Mouse (Mus musculus) brain, embryonic 14.5 days (tissue): ENCODE measurements around the gene Hist1h2be. TPM values are rescaled to one million over a fixed set of nuclear protein-coding genes. Genes with fewer than 3 reads are reported as not detected.
A peak's percentile ranks its signal among the peaks of the same experiment; 100 is the strongest.
"Not testable (repeated sequence)": the region's sequence is repeated elsewhere in the genome, so short reads cannot be mapped to it uniquely, and the experiment has no call there.

ENCODE experiments used
- DNase-seq: peaks from one replicate; pipeline ENCODE4 v3.0.0-alpha.2; 2011; ENCODE audit warnings: low read depth
- CTCF ChIP-seq: fragments of 200-500 bp; IDR thresholded peaks from 2 replicates; pipeline ENCODE4 v1.5.1; 2012; ENCODE audit warnings: inconsistent platforms, mild to moderate bottlenecking, moderate library complexity, borderline replicate concordance; ENCODE audit not compliant: insufficient read depth, insufficient read length; ENCODE audit errors: extremely low read depth
- POLR2A ChIP-seq: fragments of 200-500 bp; IDR thresholded peaks from 2 replicates; pipeline ENCODE4 v1.6.1; 2012; ENCODE audit warnings: mild to moderate bottlenecking, inconsistent platforms, borderline replicate concordance; ENCODE audit not compliant: poor library complexity, insufficient read depth, insufficient read length, severe bottlenecking; ENCODE audit errors: extremely low read depth
- polyA plus RNA-seq: library from polyadenylated mRNA; depleted of rRNA; stranded (reverse); fragments of >200 nt; gene quantifications from 2 replicates; pipeline ENCODE4 v1.2.3, GENCODE M21; 2012; rRNA removed

Hist1h2be gene
- polyA plus RNA-seq, 1 experiment: 3.5 TPM

DNA sequence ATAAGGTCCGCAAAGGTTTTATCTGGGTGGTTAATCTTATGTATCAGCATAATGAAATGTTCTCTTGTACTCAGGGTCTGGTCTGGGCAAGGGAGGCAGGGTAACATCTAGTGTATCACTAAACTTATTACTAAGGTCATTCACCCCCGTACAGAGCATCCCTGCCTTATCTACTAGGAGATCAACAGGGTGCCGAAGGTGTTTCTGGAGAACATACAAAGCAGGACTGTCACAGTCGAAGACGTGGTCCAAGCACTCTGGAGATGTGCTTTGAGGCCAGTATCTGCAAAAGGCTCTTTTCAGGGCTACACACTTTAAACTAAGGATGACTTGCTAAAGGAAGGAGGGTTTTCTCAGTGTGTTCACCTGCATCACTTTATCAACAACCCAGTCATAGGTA, 74.2 kb downstream of the Hist1h2be start:
- DNase-seq: no peak
- TF ChIP-seq CTCF: no peak
- no peak for TF ChIP-seq POLR2A

DNA sequence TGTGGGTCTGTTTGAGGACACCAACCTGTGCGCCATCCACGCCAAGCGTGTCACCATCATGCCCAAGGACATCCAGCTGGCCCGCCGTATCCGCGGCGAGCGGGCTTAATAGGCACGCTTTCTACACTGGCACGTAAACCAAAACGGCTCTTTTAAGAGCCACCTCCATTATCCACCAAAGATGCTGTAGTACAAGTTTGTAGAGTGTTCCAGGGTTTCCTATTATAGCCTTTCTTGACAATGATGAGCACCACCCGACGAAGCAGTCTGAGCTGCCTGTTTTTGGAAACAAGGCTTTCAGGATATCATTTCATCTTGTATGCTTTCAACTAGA, 76.2 kb downstream of the Hist1h2be start:
- peak; percentile 27 for DNase-seq

DNA sequence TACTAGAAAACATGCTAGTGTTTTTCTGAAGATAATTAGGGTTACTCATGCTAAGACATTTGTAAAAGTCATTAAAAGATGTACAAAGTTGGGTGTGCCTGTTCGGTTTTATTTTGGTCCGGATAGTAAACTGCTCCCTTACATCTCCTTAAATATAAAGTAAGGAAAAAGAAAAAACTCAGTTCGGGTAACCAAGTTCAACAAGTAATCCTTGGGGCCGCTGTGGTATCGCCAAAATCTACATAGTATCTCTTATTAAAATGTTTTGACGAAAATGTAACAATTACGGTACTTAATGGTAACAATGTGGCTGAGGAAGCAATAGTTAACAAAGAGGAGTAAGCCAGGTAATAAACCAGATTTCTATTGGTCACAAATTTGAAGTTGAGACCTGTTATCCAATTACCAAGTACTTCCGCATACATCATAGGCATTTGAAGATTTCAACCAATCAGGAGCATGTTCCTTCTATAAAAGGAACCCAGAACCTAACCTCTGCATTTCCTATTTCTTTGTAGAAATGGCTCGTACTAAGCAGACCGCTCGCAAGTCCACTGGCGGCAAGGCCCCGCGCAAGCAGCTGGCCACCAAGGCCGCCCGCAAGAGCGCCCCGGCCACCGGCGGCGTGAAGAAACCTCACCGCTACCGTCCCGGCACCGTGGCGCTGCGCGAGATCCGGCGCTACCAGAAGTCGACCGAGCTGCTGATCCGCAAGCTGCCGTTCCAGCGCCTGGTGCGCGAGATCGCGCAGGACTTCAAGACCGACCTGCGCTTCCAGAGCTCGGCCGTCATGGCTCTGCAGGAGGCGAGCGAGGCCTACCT, 76.7 kb downstream of the Hist1h2be start, which contains the start of gene Hist1h3f:
Gene Hist1h3f (plus strand): TSS at position 88 of the 822 bp plus-strand sequence.
- peak; percentile 98 for DNase-seq
- TF ChIP-seq CTCF: no peak
- TF ChIP-seq POLR2A: peak; percentile 77; the same call in 1 of the 2 replicates

DNA sequence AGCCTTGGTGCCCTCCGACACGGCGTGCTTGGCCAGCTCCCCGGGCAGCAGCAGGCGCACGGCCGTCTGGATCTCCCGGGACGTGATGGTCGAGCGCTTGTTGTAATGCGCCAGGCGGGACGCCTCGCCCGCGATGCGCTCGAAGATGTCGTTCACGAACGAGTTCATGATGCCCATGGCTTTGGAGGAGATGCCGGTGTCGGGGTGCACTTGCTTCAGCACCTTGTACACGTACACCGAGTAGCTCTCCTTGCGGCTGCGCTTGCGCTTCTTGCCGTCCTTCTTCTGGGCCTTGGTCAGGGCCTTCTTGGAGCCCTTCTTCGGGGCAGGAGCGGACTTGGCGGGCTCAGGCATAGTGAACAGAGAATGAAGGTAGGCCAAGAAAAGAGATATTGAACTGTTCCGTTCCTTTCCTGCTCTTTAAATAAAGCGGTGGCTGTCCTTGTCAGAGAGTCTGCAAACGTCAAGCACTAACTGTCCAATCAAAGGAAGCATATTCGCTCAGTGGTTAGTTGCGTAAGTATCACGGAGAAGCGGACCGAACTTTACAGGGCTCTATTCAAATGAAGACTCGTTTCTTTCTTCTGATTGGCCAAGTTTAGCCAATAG, 77.8 kb downstream of the Hist1h2be start, which contains the start of gene Hist1h2bh:
Gene Hist1h2bh (minus strand): TSS at position 394 of the 609 bp plus-strand sequence.
- DNase-seq: peak; percentile 98
- peak; percentile 37; the same call in 1 of the 2 replicates for TF ChIP-seq POLR2A

DNA sequence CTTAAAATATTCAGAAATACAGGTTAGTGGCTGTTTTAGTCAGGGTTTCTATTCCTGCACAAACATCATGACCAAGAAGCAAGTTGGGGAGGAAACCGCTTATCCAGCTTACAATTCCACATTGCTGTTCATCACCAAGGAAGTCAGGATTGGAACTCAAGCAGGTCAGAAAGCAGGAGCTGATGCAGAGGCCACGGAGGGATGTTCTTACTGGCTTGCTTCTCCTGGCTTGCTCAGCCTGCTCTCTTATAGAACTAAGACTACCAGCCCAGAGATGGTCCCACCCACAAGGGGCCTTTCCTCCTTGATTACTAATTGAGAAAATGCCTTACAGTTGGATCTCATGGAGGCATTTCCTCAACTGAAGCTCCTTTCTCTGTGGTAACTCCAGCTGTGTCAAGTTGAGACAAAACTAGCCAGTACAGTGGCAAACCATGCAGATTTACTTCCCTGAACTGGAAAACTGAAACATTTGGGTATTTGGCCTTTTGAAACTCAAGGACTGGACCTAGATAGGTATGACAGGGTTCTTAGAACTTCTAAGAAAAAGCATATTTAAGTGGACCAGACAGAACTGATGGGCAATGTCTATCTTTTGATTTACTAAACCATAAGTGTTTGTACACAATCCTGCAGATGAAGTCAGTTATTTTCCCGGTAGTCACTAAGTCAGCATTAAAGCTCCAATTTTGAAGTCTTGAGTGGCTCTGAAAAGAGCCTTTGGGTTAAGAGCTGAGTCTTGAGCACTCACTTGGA, 78.5 kb downstream of the Hist1h2be start:
- DNase-seq: peak; percentile 11

DNA sequence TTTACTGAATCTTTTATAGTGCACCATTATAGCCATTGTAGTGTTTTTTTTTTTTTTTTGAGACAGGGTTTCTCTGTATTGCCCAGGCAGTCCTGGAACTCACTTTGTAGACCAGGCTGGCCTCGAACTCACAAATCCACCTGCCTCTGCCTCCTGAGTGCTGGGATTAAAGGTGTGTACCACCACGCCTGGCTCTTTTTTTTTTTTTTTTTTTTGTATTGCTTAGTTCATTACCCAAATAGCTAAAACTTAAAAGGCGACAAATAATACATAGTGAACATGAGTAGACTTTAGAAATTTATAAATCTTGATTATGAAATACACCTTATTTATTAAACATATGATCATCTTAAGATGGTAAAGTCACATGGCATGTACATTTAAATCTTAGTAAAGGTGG, 79.4 kb downstream of the Hist1h2be start:
- no peak for DNase-seq
- TF ChIP-seq CTCF (no peak), POLR2A (no peak)

DNA sequence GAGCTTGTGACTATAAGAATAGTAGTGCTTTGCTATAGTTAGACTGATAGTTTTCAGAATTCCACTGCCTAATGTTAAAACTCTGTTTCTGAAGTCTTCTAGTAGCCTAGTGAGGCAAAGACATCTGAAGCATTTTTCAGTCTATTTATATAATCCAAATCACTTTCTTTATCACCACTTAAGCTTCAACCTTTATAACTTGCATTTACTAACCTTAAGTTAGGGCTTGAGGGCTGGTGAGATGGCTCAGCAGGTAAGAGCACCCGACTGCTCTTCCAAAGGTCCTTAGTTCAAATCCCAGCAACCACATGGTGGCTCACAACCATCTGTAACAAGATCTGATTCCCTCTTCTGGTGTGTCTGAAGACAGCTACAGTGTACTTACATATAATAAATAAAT, 81.1 kb downstream of the Hist1h2be start:
- not testable (repeated sequence) for DNase-seq

DNA sequence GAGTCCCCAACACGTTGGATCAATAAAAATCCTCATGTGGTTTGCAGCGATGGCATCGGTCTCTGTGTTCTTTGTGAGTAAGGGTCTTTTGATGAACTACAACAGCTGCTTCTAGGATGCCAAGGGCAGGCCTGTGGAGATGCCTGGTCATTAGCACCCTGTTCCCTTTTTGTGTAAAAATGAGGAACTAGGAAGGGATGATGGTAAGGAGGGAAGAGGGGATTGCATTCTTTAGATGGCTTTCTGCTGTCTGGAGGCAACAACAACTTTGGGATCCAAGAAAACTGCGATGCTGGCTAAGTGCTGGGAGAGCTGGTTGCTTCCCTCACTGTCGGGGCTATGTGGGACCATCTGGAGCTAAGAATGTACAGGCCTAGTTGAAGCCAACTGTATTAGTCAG, 82.7 kb downstream of the Hist1h2be start:
- DNase-seq: no peak
- TF ChIP-seq POLR2A (no peak), CTCF (no peak)

DNA sequence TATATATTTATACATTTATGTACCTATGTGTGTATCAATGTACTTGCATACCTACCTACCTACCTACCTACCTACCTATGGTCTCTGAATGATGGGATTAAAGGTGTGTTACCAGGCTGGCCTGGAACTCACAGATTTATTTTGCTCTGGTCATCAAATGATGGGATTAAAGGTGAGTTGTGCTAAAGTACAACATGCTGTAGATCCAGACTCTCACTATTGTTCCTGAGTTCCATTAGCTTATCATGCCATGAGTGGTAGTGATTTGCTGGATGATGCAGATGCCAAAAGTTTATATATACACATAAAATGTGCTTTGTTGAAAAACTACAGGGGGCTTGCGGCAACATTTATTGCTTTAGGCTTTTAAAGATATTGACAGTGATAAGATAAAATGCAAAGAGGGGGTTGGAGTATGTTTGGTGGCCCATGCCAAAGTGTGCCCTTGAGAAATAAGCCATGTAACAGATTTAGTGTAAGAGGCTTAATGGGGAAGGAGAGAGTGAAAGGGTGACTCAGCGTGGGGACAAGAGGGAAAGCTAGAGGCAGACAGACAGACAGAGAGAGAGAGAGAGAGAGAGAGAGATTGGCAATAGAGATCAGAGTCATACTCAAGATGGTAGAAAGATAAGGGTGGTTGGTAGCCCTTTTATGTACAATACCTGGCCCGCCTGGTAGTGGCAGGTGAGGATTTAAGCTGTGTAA, 83.8 kb downstream of the Hist1h2be start:
- no peak for TF ChIP-seq CTCF
- TF ChIP-seq POLR2A: no peak
- DNase-seq: no peak

DNA sequence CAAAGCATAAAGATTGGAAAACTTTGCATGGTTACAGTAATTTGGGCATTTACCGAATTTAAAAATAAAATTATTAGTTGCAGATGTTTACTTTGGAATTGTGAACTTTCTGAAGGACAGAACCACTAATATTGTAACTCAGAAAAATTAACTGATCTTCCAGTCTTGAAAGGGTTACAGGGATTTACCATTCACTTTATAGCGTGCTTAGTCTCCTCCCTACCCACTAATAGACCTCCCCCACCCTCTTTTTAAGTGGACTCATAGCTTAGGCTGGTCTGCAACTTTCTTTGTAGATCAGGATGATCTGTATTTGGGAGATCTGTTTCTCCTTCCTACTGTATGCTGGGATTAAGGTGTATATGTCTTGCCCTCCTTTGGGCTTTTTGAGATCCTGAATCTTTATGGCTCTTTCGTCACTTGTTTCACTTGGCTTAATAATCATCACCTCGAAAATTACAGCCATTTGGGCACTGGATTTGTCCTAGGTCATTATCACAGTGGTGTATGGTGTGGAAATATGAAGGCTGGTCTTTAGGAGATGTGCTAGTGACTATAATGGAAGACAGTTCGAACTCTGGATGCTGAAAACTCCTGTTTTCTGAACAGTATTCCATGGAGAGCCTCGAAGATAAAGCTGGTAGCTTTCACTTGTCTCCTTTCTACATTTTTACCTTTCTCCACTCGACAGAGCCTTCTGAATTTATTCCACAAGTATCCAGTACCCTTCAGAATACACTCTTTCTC, 84.7 kb downstream of the Hist1h2be start:
- TF ChIP-seq CTCF (no peak), POLR2A (no peak)
- DNase-seq: peak; percentile 42

DNA sequence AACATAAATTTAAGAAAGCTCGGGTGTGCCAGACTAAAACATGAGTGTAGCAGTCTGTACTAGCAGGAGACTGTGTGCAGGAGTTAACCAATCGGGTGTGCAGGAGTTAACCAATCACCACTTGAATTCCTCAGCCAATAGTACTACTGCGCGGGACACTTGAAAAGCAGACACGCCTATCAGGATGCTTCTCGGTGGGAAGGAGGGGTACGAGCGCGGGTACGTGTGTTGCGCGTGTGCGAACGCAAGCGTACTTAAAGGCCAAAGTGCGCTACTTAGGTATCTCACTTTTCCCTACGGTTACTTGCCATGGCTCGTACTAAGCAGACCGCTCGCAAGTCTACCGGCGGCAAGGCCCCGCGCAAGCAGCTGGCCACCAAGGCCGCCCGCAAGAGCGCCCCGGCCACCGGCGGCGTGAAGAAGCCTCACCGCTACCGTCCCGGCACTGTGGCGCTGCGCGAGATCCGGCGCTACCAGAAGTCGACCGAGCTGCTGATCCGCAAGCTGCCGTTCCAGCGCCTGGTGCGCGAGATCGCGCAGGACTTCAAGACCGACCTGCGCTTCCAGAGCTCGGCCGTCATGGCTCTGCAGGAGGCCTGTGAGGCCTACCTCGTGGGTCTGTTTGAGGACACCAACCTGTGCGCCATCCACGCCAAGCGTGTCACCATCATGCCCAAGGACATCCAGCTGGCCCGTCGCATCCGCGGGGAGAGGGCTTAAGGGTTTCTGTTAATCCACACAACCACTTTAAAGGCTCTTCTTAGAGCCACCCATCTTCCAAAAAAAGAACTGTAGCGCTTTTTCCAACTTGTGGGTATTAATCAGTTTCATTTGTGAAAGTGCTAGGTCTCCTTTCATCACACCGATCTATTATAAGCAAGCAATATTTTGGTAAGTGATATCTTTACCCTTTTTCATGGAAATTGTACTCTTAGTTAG, 85.5 kb downstream of the Hist1h2be start, which contains the start of gene Hist1h3g:
Gene Hist1h3g (plus strand): TSS at position 286 of the 939 bp plus-strand sequence.
- peak; percentile 99 for DNase-seq
- TF ChIP-seq POLR2A: peak; percentile 25; the same call in 1 of the 2 replicates

DNA sequence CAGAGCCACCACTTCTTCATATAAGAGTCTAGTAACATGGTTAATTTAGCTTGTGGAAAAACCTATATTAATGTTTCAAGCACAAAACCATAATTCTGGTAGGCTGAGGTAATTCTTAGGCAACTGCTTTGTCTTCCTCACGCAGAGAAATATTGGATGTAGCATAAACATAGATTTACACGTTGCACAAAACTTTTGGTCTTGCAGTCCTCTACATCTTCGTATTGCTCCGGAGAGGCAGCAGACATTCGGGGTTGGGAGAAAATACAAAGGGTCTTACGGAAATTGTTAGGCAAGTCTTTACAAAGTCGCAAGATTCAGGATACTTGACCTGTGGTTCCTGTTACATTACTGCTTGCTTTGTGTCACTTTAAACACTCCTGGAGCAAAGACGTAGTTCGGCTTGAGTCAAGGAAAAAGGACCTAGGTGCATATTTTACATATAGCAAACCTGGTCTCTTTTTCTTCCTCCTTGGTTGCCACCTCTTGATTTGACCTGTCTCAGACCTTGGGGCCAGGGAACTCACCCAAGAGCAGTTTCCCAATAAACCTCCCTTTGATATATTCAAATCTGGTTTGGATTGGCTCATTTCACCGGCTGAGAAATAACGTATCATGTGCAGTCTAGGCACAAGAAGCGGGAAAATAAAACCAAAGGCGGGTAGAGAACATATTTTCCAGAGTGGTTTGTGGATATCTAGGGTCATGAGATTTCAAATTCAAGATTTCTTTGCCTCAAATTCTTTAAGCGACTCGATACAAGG, 86.4 kb downstream of the Hist1h2be start:
- DNase-seq: no peak
- TF ChIP-seq CTCF (no peak), POLR2A (no peak)

Other genes with a start within 250 kb of the Hist1h2be start
- 7.2 and 8.3 TPM in 2 replicates for gene Abt1, start 197.3 kb downstream of the Hist1h2be start, polyA plus RNA-seq
- gene Btn1a1, start 155.2 kb downstream of the Hist1h2be start, polyA plus RNA-seq: 0.05 and 0.12 TPM in 2 replicates
- gene Btn2a2, start 132.3 kb downstream of the Hist1h2be start, polyA plus RNA-seq: 0.03 and 0.11 TPM in 2 replicates
- 23.3 and 31.7 TPM in 2 replicates for gene Hist1h4h, start 90.1 kb downstream of the Hist1h2be start, polyA plus RNA-seq
- 474 and 536 TPM in 2 replicates for gene Hist1h2af, start 87.2 kb downstream of the Hist1h2be start, polyA plus RNA-seq
- gene Hist1h3g, start 85.7 kb downstream of the Hist1h2be start, polyA plus RNA-seq: 25.5 and 42.1 TPM in 2 replicates
- 4.4 and 4.7 TPM in 2 replicates for gene Hist1h2bh, start 77.7 kb downstream of the Hist1h2be start, polyA plus RNA-seq
- gene Hist1h3f, start 77.1 kb downstream of the Hist1h2be start, polyA plus RNA-seq: 4.5 and 5.5 TPM in 2 replicates
- gene Hist1h4f, start 69.5 kb downstream of the Hist1h2be start, polyA plus RNA-seq: 17.2 and 25.6 TPM in 2 replicates
- 0.39 and 0.51 TPM in 2 replicates for gene Hist1h1d, start 67.9 kb downstream of the Hist1h2be start, polyA plus RNA-seq
- gene Hist1h3e, start 58.8 kb downstream of the Hist1h2be start, polyA plus RNA-seq: 34.2 and 40.6 TPM in 2 replicates
- gene Hist1h2ae, start 49.9 kb downstream of the Hist1h2be start, polyA plus RNA-seq: 17.9 and 18.0 TPM in 2 replicates
- 44.4 and 68.0 TPM in 2 replicates for gene Hist1h2bg, start 49.7 kb downstream of the Hist1h2be start, polyA plus RNA-seq
- gene Hist1h2bf, start 46.9 kb downstream of the Hist1h2be start, polyA plus RNA-seq: 15.0 and 21.6 TPM in 2 replicates
- 7.2 and 13.6 TPM in 2 replicates for gene Hist1h2ad, start 46.7 kb downstream of the Hist1h2be start, polyA plus RNA-seq
- 21.8 and 24.7 TPM in 2 replicates for gene Hist1h3d, start 45.4 kb downstream of the Hist1h2be start, polyA plus RNA-seq
- 6.5 and 18.7 TPM in 2 replicates for gene Hist1h4d, start 39.5 kb downstream of the Hist1h2be start, polyA plus RNA-seq
- 5.8 and 7.8 TPM in 2 replicates for gene Hist1h1e, start 1.4 kb upstream of the Hist1h2be start, polyA plus RNA-seq
- gene Hist1h2ac, start 62.8 kb upstream of the Hist1h2be start, polyA plus RNA-seq: 1.7 and 1.8 TPM in 2 replicates
- gene Hist1h2bc, start 63.1 kb upstream of the Hist1h2be start, polyA plus RNA-seq: 32.0 and 48.5 TPM in 2 replicates
- 0.08 TPM in 1 of 2 replicates, not detected in the other for gene Hist1h1t, start 74.7 kb upstream of the Hist1h2be start, polyA plus RNA-seq
- gene Hist1h4c, start 77.3 kb upstream of the Hist1h2be start, polyA plus RNA-seq: 4.6 and 11.6 TPM in 2 replicates
- 1.7 and 2.3 TPM in 2 replicates for gene Hfe, start 89.7 kb upstream of the Hist1h2be start, polyA plus RNA-seq
- 12.1 and 16.0 TPM in 2 replicates for gene Hist1h1c, start 117.7 kb upstream of the Hist1h2be start, polyA plus RNA-seq
- gene Hist1h3c, start 124.5 kb upstream of the Hist1h2be start, polyA plus RNA-seq: 30.4 and 54.0 TPM in 2 replicates
- gene Hist1h2bb, start 125.6 kb upstream of the Hist1h2be start, polyA plus RNA-seq: 11.1 and 17.5 TPM in 2 replicates
- gene Hist1h2ab, start 130.0 kb upstream of the Hist1h2be start, polyA plus RNA-seq: 34.0 and 49.9 TPM in 2 replicates
- 49.2 and 55.6 TPM in 2 replicates for gene Hist1h3b, start 131.1 kb upstream of the Hist1h2be start, polyA plus RNA-seq
- gene Hist1h4b, start 135.9 kb upstream of the Hist1h2be start, polyA plus RNA-seq: 17.9 and 20.4 TPM in 2 replicates
- gene Hist1h4a, start 140.1 kb upstream of the Hist1h2be start, polyA plus RNA-seq: 11.6 and 33.9 TPM in 2 replicates
- gene Hist1h3a, start 141.3 kb upstream of the Hist1h2be start, polyA plus RNA-seq: 22.8 and 41.9 TPM in 2 replicates
- gene Hist1h1a, start 142.5 kb upstream of the Hist1h2be start, polyA plus RNA-seq: 3.8 and 4.0 TPM in 2 replicates
- not detected in 2 replicates for gene Trim38, start 148.8 kb upstream of the Hist1h2be start, polyA plus RNA-seq
- not detected in 2 replicates for gene Slc17a2, start 185.9 kb upstream of the Hist1h2be start, polyA plus RNA-seq
- not detected in 2 replicates for gene Slc17a3, start 218.3 kb upstream of the Hist1h2be start, polyA plus RNA-seq
- gene Slc17a1, start 246.6 kb upstream of the Hist1h2be start, polyA plus RNA-seq: not detected in 2 replicates